Mouse (Mus musculus): Measurements from ENCODE around the gene Pkdcc. TPM values are rescaled to one million over a fixed set of nuclear protein-coding genes. Genes with fewer than 3 reads are reported as not detected.
A peak's percentile ranks its signal among the peaks of the same experiment; 100 is the strongest.

Gene Pkdcc
- polyA plus RNA-seq (2016; fragmentation: Nextera tagmentation; extraction: Ambion mirVana) = 4.1 and 6.6 TPM in 2 replicates

DNA sequence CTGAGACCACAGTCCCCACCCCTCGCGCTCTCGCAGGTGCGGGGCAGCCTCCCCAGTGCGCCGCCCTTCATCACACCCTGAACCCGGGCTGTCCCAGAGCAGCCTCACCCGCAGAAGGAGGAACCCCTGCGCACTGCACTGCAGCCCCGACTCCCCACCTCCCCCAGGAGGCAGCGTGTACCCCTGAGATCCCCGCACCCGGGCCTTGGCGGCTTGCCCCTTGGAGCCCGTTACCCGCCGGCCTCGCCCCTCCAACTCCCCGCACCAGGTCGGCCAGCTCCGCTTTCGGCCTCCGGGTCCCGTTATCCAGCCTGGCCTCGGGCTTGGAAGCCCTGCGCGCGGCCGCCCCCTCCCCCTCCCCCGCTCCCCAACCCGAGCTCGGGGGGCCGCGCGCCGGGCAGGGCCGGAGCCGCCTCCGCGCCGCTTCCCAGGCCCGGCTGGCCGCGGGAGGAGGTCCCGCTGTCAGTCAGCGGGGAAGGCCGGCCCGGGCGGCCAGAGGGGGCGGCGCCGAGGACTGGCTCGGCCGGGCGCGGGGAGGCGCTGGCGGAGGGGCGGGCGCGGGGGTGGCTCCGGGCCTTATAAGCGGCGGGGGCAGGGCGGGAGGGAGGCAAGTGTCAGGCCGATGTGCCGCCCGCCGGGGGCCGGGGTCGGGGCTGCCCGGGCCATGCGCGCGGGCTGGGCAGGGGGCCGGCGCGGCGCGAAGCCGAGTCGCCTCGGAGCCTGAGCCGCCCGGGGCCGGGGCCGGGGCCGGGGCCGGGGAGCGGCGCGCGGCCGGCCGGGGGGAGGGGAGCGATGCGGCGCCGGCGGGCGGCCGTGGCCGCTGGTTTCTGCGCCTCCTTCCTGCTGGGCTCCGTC is at the start of gene Pkdcc:
Gene Pkdcc (plus strand): TSS at position 619 of the 855 bp plus-strand sequence.
- ATAC-seq (ENCODE audit: low FRiP score, low read depth) = peak; percentile 88
- H3K4me1 ChIP-seq = peaks cover 60% of the 10 kb centered on the region

GRCm38 (mm10) chr17:83166195-83166594 is 48.9 kb upstream of the Pkdcc start:
- 79% methylated on average over 5 of the region's 5 CpGs for WGBS
- Histone ChIP-seq H3K4me2 (replicated peaks) (no peak overlapping the region), H3K27me3 (peaks cover 26% of the 10 kb centered on the region), H3K4me1 (peaks cover 14% of the 10 kb centered on the region; the same call in 1 of the 2 replicates), H3K9ac (replicated peaks) (no peak overlapping the region), H3K9me3 (no peaks in the 10 kb centered on the region; the same call in 1 of the 2 replicates), H3K27ac (replicated peaks) (no peak overlapping the region), H3K4me3 (no peak overlapping the region), H3K36me3 (no peaks in the 10 kb centered on the region)
- ATAC-seq (ENCODE audit: low FRiP score, low read depth) = no peak

More for the DNA sequence above, at the start of gene Pkdcc:
- H3K4me3 ChIP-seq = peak within 1 kb of the TSS; percentile 73
- peak within 1 kb of the TSS; percentile 83 for H3K9ac ChIP-seq (replicated peaks)
- H3K36me3 ChIP-seq = no peaks in the 10 kb centered on the region
- WGBS = under 1% methylated on average over 61 of the region's 105 CpGs
- no peaks in the 10 kb centered on the region for H3K9me3 ChIP-seq
- peaks cover 97% of the 10 kb centered on the region for H3K27me3 ChIP-seq
- peak within 1 kb of the TSS; percentile 70 for H3K4me2 ChIP-seq (replicated peaks)
- peak within 1 kb of the TSS; percentile 77 for H3K27ac ChIP-seq (replicated peaks)

DNA sequence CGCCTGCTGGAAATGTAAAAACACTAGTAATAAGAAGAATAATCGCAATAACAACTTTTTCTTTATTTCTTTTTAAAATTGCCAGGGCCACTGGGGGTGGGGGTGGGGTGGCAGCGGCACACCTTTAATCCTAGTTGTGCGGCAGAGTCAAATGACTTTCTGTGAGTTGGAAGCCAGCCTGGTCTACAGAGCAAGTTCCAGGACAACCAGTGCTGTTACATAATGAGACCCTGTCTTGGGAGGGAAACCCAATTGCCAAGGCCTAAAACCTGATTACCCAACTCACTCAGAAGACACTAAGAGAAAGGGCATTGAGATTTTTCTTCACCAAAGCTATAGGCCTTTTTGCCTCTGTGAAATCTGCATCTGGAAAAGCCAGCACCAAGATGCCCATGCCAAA is 38.9 kb upstream of the Pkdcc start:
- Histone ChIP-seq H3K36me3 (no peaks in the 10 kb centered on the region), H3K4me1 (peaks cover 6% of the 10 kb centered on the region; the same call in 1 of the 2 replicates), H3K27me3 (0 out of 2 replicates have a peak, but pooled peaks cover 12% of the 10 kb centered on the region), H3K9me3 (peaks cover 3% of the 10 kb centered on the region), H3K4me3 (no peak overlapping the region), H3K9ac (replicated peaks) (no peak overlapping the region), H3K27ac (replicated peaks) (no peak overlapping the region), H3K4me2 (replicated peaks) (no peak overlapping the region)
- ATAC-seq (ENCODE audit: low FRiP score, low read depth) = no peak
- WGBS = 88% methylated on average over 4 of the region's 4 CpGs

DNA sequence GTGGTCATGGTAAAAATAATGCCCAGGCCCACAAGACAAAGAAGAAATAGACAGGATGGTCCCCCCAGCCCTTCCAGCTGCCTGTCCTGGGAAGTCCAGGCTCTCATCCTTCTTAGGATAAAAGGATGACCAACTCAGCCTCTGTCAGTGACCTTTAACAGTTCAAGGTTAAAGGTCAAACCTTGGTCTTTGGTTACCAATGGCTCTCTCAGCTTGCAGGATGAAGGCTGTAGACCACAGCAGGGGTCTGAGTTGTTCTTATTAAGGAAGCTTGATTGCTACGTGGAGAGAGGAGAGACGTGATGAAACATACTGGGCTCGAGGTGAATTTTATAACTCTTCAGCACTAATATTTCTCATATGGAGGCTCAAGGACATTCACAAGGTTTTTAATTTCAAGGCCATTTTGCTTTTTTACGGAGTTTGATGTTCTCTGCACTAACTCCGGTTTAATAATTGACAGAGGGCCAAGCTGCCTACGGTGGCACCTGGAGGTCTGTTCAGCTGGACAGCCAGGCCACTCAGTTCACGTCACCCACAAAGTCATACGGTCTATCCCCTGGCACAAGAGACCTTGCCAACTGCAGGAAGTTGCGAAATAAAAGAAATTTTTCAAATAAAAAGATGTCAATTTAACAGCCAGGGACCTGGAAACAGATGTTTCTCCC is 36.5 kb upstream of the Pkdcc start:
- H3K27me3 ChIP-seq = peaks cover 17% of the 10 kb centered on the region; the same call in 1 of the 2 replicates
- no peak overlapping the region for H3K27ac ChIP-seq (replicated peaks)
- no peak overlapping the region for H3K4me2 ChIP-seq (replicated peaks)
- H3K4me3 ChIP-seq = no peak overlapping the region
- no peak overlapping the region for H3K9ac ChIP-seq (replicated peaks)
- H3K36me3 ChIP-seq = no peaks in the 10 kb centered on the region
- H3K9me3 ChIP-seq = no peaks in the 10 kb centered on the region
- WGBS = 61% methylated on average over 9 of the region's 9 CpGs
- ATAC-seq (ENCODE audit: low FRiP score, low read depth) = no peak
- H3K4me1 ChIP-seq = peaks cover 6% of the 10 kb centered on the region; the same call in 1 of the 2 replicates

GRCm38 (mm10) chr17:83179151-83179531 is 36.0 kb upstream of the Pkdcc start:
- Histone ChIP-seq H3K4me3 (no peak overlapping the region), H3K27ac (replicated peaks) (no peak overlapping the region), H3K9ac (replicated peaks) (no peak overlapping the region), H3K4me2 (replicated peaks) (no peak overlapping the region), H3K36me3 (no peaks in the 10 kb centered on the region), H3K4me1 (peaks cover 6% of the 10 kb centered on the region; the same call in 1 of the 2 replicates), H3K27me3 (peaks cover 17% of the 10 kb centered on the region; the same call in 1 of the 2 replicates), H3K9me3 (no peaks in the 10 kb centered on the region)
- no peak for ATAC-seq (ENCODE audit: low FRiP score, low read depth)
- WGBS = 70% methylated on average over 6 of the region's 6 CpGs

DNA sequence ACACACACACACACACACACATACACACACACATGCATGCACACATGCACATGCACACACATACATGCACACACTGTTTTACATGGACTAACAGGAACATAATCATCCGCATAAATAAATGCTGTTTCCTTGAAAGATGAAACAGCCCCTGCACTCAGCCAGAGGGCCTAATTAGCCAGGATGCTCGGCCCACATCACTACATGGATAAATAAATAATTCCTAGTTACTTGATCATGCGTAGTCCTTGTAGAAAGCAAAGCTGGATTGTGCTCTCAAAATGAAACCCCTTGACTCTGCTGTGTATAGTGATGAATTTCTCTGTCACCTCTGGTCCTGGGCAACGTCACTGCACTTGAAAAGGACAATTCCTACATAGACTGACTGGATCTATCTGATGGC is 35.5 kb upstream of the Pkdcc start:
- Histone ChIP-seq H3K27ac (replicated peaks) (no peak overlapping the region), H3K36me3 (no peaks in the 10 kb centered on the region), H3K9me3 (0 out of 2 replicates have a peak, but pooled peaks cover 1% of the 10 kb centered on the region), H3K4me3 (no peak overlapping the region), H3K4me2 (replicated peaks) (no peak overlapping the region), H3K9ac (replicated peaks) (no peak overlapping the region), H3K4me1 (peaks cover 6% of the 10 kb centered on the region; the same call in 1 of the 2 replicates), H3K27me3 (peaks cover 17% of the 10 kb centered on the region; the same call in 1 of the 2 replicates)
- 82% methylated on average over 4 of the region's 4 CpGs for WGBS
- no peak for ATAC-seq (ENCODE audit: low FRiP score, low read depth)

- 83% methylated on average over 7 of the region's 7 CpGs for WGBS
- 0 out of 2 replicates have a peak, but pooled peaks cover 6% of the 10 kb centered on the region for H3K9me3 ChIP-seq
- no peak overlapping the region for H3K4me2 ChIP-seq (replicated peaks)
- H3K27ac ChIP-seq (replicated peaks) = no peak overlapping the region
- ATAC-seq (ENCODE audit: low FRiP score, low read depth) = no peak
- no peaks in the 10 kb centered on the region for H3K36me3 ChIP-seq
- peaks cover 17% of the 10 kb centered on the region; the same call in 1 of the 2 replicates for H3K27me3 ChIP-seq
- no peak overlapping the region for H3K9ac ChIP-seq (replicated peaks)
- peaks cover 6% of the 10 kb centered on the region; the same call in 1 of the 2 replicates for H3K4me1 ChIP-seq
- H3K4me3 ChIP-seq = no peak overlapping the region
These were observed 34.0 kb upstream of the Pkdcc start for GRCm38 (mm10) chr17:83181086-83181485.

DNA sequence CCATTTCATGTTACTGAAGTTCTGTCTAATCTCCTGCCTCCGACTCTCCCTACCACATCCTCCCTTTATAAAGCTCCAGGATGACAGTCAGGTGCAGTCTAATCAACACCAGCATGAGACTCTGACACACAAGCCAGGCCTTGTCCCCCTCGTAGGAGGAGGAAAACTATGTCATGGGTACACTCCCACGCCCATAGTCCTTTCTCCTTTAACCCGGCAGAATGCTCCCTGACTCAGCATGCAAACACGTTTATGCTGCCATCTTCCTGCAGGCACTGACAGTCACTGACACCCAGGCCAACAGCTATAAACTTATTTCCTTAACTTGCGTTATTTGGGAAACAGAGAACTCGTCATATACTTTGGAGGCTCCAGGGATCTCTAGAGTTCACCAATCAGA is 33.5 kb upstream of the Pkdcc start:
- no peak overlapping the region for H3K27ac ChIP-seq (replicated peaks)
- peaks cover 17% of the 10 kb centered on the region; the same call in 1 of the 2 replicates for H3K27me3 ChIP-seq
- WGBS = 78% methylated on average over 7 of the region's 7 CpGs
- 0 out of 2 replicates have a peak, but pooled peaks cover 6% of the 10 kb centered on the region for H3K9me3 ChIP-seq
- no peak for ATAC-seq (ENCODE audit: low FRiP score, low read depth)
- peaks cover 6% of the 10 kb centered on the region; the same call in 1 of the 2 replicates for H3K4me1 ChIP-seq
- H3K9ac ChIP-seq (replicated peaks) = no peak overlapping the region
- no peak overlapping the region for H3K4me3 ChIP-seq
- H3K36me3 ChIP-seq = no peaks in the 10 kb centered on the region
- no peak overlapping the region for H3K4me2 ChIP-seq (replicated peaks)

- Histone ChIP-seq H3K27ac (replicated peaks) (no peak overlapping the region), H3K4me2 (replicated peaks) (no peak overlapping the region), H3K4me3 (no peak overlapping the region), H3K9ac (replicated peaks) (no peak overlapping the region), H3K27me3 (peaks cover 17% of the 10 kb centered on the region; the same call in 1 of the 2 replicates), H3K9me3 (0 out of 2 replicates have a peak, but pooled peaks cover 6% of the 10 kb centered on the region), H3K4me1 (peaks cover 6% of the 10 kb centered on the region; the same call in 1 of the 2 replicates), H3K36me3 (no peaks in the 10 kb centered on the region)
- no peak for ATAC-seq (ENCODE audit: low FRiP score, low read depth)
- WGBS = 83% methylated on average over 8 of the region's 8 CpGs
These were observed 32.9 kb upstream of the Pkdcc start for GRCm38 (mm10) chr17:83182061-83182664.

- Histone ChIP-seq H3K4me2 (replicated peaks) (no peak overlapping the region), H3K9ac (replicated peaks) (no peak overlapping the region), H3K27me3 (peaks cover 15% of the 10 kb centered on the region; the same call in 1 of the 2 replicates), H3K27ac (replicated peaks) (no peak overlapping the region), H3K9me3 (0 out of 2 replicates have a peak, but pooled peaks cover 6% of the 10 kb centered on the region), H3K4me1 (peaks cover 6% of the 10 kb centered on the region; the same call in 1 of the 2 replicates), H3K4me3 (no peak overlapping the region), H3K36me3 (no peaks in the 10 kb centered on the region)
- no peak for ATAC-seq (ENCODE audit: low FRiP score, low read depth)
- WGBS = 84% methylated on average over 6 of the region's 6 CpGs
These were observed 32.3 kb upstream of the Pkdcc start for GRCm38 (mm10) chr17:83182780-83183179.

DNA sequence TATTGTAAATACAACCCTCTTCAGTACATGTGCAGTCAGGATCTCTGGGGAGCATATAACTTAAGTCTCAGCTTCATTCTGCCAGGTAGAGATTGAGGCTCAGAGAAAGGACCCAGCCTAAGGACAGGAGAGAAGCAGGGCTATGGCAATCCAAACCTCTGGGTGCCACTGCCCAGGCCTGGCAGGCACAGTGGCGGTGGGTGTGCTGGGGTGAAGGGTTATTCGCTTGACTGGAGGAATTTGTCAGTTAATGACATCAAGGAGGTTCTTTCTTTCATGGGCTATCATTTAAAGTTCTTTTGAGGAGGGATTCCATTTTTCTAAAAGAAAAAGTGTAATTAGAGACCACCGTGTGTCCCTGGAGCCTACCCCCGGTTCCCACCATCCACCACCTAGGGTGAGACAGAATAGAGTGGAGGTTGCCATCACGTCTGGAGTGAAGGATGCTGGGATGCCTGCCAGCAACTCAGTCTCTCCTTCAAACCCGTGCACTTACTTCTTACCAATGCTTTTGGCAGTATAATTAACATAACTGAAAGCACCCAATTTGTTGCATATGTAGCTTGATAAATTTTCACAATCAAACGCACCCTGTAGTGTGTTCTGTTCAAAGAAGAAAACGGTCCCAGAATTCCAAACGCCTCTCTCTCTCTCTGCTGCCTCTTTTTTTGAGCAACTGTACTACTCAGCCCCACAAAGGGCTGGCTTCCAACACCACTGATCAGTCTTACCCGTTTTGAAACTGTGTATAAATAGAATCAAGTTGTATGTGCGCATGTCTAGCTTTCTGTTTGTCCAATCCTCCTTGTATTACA is 27.1 kb upstream of the Pkdcc start:
- peaks cover 16% of the 10 kb centered on the region; the same call in 1 of the 2 replicates for H3K27me3 ChIP-seq
- H3K4me1 ChIP-seq = peaks cover 4% of the 10 kb centered on the region; the same call in 1 of the 2 replicates
- H3K4me3 ChIP-seq = no peak overlapping the region
- ATAC-seq (ENCODE audit: low FRiP score, low read depth) = peak; percentile 83
- WGBS = 49% methylated on average over 11 of the region's 11 CpGs
- no peak overlapping the region for H3K27ac ChIP-seq (replicated peaks)
- 0 out of 2 replicates have a peak, but pooled peaks cover 6% of the 10 kb centered on the region for H3K9me3 ChIP-seq
- no peak overlapping the region for H3K9ac ChIP-seq (replicated peaks)
- no peaks in the 10 kb centered on the region for H3K36me3 ChIP-seq
- no peak overlapping the region for H3K4me2 ChIP-seq (replicated peaks)
